Comparison of ENCODE assay signal across 1 mouse cellular context in the genomic region with DNA sequence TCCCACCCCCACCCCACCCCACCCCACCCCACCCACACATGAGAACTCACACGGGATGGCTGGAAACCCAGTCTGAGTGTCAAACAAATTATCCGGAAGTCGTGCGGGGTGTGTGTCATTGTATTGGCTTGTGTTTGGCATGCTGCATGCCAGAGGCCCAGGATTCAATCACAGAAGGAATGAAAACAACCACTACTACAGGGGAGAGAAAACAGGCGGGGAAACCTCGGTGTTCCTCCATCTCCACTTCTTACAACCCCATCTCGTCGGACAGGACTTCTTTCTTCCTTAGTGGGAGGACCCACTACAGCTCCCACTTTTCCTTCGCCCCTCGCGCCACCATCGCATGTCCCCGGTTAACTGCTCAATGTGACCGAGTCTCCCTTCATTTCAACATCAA.
TF ChIP-seq lines count a peak whose summit lies in the region.

No protein-coding gene starts in this region.

TF ChIP-seq in ES-E14, 5 proteins besides CTCF, POLR2A, EP300 and RAD21 (continued from another document):
- TF ChIP-seq CHD2 (IDR thresholded peaks at IDR 0.05; ENCODE audit: low read depth, low read length) = no peak
- no peak for TF ChIP-seq ZC3H11A (IDR thresholded peaks at IDR 0.05; ENCODE audit: borderline replicate concordance, low read depth, low read length)
- TF ChIP-seq ZNF384 (IDR thresholded peaks at IDR 0.05; ENCODE audit: low read depth, low read length) = no peak
- no peak for TF ChIP-seq HCFC1 (IDR thresholded peaks at IDR 0.05; ENCODE audit: borderline replicate concordance, insufficient read depth, low read length)
